Mouse (Mus musculus): ENCODE results near the gene Rpap3. TPM values are rescaled to one million over a fixed set of nuclear protein-coding genes. Genes with fewer than 3 reads are reported as not detected.

The Rpap3 gene
- polyA plus RNA-seq, 2 experiments from 2014 or later = 23.4 to 30.7 TPM

DNA sequence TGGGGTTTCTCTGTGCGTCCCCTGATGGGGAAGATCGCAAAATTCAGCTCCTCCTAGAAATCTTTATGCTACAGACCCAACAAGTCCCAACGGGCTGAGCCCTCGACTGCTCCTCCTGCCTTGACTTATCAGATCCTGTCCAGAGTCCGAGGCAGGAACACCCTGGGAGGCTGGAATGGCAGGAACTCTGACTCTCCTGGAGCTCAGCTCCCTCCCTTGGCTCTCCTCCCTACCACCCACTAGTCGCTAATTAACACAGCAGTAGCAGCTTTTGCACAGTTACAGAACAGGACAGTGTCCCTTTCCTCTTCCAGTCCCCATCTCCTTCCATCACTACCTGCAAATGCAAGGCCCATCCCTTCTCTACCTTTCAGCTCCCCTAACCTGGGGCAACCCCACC lies 24.7 kb upstream of the Rpap3 start:
- ATAC-seq = no peak

DNA sequence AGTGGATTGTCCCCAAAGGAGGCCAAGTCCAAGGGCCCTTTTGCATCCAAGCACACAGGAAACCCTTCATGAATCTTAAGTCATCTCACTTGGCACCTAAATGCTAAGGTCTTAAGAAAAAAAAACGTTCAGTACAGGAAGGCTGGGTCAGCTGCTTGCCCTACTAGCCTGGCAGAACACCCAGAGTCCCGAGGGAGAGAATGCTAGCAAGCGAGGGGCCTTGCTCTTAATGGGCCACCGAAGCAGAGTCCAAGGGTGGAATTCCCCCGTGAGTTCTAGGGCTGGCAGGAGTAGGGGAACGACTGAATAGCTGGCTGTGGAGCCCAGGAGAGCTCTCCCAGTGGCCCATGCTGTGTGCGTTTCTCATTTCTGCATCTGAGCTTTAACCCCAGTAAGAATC lies 23.2 kb upstream of the Rpap3 start:
- no peak for ATAC-seq

DNA sequence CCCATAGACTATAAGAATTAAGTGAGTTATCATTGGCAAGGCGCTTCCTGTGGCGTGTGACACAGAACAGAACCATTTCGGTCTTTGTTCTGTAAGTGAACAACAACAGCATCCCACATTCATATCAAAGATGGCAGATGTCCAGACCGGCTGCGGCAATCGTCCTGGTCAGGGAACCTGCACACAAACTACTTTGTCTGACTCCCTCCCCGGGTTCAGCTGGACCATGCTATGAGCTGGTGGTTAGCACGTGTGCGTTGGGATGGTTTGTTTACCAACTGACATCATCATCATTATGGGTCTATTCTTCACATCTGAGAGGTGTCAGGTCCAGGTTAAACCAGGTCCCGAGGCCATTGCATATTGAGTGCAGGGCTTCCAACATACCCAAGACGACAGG lies 22.8 kb upstream of the Rpap3 start:
- no peak for ATAC-seq

DNA sequence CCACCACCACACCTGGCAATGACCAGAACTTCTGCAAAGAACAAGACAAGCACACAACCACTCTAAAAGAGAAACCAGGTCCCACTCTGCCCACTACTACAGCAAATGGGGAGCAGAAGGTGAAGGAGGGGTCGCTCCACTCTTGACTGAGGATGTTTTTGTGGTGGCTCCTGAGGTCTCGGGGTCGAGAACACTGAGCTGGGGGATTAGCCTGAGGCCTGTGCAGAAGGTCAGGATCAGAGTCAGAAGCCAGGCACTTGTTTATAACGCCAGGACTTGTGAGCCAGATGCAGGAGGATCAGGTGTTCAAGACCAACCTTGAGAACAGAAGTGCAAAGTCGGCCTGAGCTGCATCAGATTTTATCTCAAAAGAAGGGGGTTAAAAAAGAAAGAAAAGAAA lies 21.9 kb upstream of the Rpap3 start:
- ATAC-seq = no peak

DNA sequence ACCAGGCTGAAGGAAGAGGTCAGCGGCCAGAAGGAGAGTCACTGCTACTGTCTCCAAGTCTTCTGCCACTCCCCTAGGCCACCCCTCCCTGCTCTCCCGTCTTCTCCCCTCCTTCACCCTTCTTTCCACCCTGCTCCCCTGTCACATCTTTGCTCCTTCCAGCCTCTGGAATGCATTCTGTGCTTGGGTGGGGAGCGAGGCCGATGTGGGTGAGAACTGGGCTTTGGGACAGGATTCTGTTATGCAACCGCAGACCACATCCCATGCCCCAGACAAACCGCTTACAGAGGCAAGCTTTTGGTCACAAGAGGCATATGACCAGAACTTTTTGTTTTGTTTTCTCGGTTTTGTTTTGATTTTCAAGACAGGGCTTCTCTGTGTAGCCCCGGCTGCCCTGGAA lies 21.4 kb upstream of the Rpap3 start:
- no peak for ATAC-seq

DNA sequence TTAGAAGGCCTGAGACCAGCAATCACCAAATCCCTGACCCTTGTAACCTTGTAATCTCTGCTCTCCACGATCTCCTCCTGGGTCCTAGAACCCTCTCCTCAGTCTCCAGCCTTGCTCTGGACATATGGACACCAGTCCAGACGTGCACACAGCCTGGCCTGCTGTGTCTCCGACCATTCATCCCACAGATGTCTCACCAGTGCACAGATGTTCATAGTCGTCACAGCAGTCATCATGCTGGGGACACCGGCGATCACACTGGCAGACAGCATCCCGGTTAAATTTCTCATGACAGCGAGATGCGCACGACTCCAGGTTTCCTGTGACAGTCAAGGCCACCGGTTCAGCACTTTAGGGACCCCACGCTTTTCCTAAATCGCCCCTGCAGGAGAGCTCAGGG lies 20.7 kb upstream of the Rpap3 start:
- ATAC-seq = no peak

DNA sequence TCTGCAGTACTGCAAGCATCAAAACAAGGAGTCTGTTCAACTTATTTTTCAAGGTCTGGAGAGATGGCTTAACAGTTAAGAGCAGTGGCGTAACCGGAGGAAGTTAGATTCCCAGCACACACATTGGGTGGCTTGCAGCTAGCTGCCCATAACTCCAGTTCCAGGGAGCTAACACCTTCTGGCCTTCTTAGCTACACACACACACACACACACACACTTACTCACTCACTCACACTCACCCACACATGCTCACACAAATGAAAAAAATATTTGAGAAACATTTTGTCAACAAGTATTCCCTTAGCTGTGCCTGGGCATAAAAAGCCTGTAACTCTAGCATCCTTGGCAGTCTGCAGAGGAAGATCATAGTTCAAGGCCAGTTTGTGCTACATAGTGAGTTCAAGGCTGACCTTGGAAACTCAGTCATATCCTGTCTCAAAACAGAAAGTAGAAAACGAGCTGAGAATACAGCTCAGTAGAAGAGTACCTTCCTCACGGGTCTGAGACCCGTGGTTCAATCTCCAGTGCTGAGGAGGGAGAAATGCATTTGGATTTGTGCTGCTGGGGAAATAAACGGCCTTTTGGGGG lies 19.7 kb upstream of the Rpap3 start:
- ATAC-seq = no peak

DNA sequence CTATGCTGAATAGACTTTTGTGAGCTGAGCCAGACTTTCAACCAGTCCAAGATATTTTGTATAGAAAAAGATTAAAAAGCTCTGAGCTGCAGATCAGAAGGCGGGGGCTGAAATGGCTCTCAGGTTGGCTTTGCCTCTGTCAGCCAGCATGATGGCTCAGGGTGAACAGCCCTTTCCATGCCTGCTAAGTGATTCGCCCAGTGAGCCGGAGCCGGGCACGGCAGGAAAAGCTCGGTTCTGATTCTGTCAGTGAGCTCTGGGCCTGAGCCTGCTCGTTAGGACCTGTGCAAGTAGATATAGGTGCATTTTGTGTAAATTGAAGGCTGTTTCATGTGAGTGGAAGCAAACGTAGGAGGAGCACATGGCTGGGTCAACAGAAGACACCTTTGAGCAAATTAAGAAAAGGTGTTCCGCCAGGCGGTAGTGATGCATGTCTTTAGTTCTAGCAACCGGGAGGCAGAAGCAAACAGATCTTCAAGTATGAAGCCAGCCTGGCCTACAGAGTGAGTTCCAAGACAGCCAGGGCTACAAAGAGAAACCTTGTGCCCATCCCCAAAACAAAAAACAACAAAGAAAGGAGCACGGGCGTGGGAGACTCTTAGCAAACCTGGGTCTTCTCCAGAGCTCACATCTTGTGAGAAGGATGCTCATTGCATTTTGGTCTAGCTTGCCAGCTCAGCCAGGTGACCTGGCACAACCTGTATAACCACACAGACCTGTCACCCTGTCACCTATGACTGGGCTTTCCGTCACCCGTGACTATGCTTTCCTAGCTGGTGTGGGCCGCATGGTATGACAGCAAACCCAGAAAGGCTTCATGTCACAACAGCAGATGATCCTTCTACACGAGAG lies 18.9 kb upstream of the Rpap3 start:
- no peak for ATAC-seq

DNA sequence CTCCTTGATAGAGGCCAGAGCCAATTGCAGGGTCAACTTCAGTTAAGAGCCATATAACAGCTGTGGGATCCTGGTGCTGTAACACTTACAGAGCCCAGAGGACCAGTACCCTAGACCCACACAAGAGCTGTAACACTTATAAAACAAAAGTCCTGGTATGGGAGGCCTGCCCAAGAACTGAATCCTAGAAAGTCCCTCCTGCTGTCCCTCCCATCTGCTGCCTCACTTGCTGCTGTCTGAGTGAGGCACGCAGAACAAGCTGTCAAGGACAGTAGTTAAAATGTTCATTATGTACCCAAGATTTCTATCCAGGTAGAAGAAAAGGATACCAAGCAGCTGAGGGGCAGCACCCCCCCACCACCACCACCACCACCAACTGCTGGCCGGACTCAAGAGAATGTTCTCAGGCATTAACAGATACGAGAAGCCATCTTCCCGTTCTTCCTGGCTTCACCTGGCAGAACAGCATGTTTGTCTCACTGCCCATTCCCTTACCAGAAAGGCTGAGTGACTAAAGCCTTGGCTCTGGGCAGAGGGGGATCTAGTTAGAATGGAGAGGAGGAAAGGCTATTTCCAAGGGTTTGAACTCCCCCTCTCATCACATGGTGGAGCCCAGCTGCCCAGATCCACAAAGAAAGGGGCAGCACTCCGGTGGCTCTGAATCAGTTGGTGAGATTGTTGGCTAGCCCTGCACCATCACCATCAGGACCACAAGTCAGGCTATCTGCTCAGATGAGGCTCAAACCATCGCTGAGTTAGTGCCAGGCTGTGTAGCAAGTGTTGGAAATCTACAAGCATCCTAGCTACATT lies 18.1 kb upstream of the Rpap3 start:
- no peak for ATAC-seq

DNA sequence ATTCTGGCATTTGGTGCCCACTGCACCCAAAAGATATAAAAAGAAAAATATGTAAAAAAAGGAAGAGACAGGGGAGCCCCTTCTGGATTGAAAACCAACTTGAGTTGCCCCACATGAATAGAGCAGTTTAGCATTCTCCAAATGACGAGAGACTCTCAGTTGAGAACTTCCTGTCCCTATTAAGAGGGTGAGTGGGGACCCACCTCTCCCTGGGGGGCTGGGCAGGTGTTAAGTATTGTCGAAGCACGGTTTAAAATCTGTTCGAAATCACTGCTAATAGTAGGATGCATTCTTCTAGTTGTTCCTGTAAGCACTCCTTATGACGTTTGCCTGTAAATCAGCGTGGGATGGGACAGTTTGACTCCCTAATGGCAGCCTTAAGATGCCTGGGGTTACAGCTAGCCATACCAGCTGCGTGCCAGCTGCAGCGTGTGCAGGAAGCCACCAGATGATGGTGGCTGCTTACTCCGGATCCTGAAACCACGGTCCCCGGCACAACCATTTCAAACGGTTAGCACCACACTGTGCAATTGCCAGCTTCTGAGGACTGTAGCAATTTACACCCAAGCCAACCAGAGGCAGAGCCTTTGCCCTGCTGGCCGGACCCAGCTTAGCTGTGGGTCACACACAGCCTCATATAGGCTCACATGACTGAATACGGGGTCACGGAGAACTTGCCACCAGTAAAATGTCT lies 15.5 kb upstream of the Rpap3 start:
- ATAC-seq = no peak

DNA sequence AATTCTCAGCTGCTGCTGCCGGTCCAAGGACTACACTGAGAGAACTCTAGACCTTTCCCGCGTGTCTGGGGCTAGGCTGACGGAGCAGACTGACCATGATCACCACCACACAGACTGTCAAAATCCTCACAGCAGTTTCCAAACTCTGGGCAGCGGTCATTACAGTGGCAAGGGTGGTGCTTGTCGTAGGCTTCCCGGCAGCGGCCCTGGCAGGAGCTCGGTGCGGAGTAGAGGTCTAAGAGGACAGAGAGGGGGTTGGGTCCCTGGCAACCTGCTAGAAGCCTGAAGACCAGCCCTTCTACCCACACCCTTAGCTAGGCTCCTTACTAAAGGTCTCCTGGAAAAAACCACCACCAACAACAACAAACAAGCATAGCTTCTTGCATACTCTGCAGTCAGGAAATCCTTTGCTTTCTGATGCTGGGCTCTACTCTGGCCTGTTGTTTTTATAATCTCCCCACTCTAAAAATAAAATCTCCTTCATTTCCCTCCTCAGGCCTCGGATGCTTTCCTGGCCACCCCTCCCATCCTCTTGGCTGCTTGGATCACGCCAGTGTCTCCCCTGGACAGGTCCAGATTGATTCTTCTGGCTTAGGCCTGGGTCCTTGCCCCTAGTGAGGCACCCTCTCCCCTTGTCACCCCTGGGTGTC lies 14.5 kb upstream of the Rpap3 start:
- no peak for ATAC-seq

DNA sequence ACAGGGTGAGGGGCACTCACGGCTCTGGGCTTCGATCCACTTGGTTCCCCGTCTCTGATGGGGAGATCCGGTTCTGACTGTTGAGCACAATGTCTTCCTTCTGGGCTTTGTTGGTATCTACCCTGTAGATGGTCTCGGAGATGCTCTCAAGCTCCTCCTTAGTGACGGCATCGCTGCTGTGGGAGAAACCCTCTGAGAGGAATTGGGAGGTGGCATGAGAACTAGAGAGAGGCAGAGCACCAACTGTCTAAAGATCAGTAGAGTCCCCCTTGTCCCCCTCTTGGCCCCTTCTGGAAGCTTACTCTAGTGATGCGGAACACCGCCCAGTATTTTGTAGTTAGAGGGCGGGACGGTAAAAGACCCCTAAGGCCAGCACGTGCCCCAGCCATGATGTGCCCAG lies 13.9 kb upstream of the Rpap3 start:
- no peak for ATAC-seq

DNA sequence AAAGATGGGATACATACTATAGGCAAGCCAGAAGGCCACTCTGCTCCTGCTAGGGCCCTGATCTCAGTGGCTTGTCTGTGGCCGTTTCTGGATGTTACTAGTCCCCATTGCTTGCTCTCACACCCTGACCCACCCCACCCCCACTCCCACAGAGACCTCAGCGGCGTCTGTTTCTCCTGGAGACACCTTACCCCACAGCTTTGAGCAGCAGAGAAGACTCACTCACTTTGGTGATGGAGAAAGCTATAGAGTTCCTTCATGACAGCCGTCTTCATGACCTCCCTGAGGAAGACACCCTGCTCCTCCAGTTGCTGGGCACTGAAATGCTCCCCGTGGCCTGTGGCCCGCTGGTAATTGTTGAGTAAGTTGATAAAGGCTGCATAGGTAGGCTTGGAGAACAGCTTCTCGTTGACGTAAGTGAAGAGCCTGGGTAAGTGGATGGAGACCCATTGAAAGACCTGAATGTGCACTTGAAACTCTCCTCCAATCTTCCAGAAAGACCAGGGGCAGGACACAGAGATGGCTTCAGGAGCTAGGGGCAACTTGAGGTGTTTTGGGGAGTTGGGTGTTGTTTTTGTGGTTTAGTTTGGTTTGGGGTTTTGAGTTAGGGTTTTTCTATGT lies 13.0 kb upstream of the Rpap3 start:
- ATAC-seq = no peak

DNA sequence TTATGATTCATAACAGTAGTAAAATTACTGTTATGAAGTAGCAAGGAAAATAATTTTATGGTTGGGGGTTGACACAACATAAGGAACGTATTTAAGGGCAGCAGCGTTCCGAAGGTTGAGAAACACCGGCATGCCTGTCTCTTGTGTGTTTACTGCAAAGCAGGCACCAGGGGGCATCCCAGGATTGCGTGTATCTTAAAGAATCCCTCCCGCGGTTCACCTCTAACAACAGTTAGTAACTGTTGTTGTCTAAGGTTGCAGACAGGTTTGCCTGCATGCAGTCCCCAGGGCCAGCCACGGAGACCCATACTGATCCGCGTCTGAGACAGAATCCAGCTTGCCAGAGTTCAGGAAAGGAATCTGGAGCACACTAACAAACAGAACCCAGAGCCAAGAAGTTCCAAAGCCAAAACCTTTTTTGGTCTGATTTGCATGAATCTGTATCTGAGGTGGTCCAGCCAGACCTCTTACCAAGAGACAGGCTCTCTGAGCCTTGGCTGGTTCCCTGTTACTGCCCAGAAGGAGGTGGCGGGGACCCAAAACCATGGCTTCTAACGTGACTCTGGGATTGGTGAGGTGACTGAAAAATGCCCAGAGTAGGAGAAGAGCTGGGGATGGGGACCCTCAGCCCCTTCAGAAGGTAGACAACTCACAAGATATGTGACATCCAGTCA lies 12.4 kb upstream of the Rpap3 start:
- peak; percentile 75 for ATAC-seq

DNA sequence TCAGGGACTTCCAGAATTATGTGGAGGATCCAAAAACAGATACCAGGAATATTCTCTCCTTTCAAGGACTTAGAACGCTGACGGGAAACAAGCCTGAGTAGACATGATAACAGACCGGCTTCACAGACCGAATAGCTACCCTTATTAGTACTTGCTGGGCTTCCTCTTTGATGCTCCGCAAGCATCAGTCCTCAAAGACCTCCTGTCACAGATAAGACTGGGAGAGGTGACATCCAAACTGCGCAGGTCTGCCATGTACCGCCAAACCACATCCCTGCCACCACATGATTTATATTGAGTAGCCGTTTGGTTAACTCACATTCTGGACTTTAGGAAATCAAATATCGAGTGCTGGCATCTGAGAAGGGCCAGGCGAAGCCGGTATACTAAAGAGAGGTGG lies 11.2 kb upstream of the Rpap3 start:
- no peak for ATAC-seq

DNA sequence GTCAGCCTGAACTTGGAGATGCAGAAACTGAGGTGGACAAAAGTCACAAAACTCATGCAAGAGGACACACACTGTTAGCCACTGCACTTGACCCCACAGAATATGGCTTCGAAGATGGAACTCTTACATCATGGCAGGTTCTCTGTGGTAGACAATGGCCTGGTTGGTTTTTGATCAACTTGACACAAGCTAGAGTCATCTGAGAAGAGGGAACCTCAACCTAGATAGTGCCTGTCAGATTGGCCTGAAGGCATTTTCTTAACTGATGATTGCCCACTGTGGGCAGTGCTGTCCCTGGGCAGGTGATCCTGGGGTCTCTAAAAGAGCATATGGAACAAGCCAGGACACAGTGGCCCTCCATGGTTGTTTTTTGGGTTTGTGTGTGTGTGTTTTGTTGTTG lies 10.1 kb upstream of the Rpap3 start:
- ATAC-seq = no peak

DNA sequence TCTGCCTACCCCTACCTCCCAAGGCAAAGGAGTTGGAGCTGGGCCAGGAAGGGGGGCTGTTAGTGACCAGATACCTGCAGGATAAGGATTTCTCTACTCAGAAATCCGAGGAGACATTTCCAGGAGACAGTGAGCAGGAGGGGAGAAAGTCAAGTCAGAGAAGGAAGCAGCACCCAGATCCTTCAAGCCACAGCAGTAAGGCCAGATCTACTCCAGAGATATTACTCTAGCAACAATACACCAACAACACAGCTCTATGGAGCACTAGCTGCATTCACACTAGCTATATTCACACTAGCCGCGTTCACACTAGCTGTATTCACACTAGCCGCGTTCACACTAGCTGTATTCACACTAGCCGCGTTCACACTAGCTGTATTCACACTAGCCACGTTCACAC lies 9.5 kb upstream of the Rpap3 start:
- no peak for ATAC-seq

DNA sequence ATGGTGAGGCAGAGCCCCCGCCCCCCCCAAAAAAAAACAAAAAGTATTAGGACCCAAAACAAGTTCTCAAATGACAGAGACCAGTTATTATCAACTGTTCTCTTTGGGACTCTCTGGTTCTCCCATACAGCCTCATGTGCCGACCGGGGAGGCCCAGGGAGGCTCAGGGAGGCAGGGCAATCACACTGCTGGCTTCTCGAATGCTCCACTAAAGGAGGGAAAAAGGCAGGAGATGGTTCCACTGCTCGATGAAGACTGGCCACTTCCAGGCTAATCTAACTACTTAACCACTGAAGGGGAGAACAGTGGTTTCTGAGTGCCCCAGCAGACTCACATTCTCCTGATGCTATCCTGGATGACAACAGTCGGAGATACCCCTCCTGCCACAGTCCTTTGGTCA lies 6.9 kb upstream of the Rpap3 start:
- no peak for ATAC-seq

DNA sequence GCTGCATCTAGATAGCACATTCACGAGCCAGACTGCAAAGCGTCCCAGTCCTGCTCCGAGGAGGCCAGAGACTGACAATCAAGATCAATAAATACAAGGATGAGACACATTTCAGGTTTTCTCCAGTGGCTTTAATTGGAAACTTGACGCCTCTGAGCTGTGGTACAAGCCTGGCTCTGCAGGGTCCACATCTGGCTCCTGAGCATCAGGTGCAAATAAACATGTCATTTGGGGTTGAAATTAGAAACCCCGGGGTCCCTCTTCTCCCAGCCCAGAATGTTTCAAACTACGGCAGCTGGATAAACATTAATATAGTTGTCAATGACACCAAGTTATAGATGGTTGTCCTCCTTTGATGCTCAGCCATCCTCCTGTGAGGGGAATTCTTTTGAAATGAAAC lies 5.3 kb upstream of the Rpap3 start:
- no peak for ATAC-seq

DNA sequence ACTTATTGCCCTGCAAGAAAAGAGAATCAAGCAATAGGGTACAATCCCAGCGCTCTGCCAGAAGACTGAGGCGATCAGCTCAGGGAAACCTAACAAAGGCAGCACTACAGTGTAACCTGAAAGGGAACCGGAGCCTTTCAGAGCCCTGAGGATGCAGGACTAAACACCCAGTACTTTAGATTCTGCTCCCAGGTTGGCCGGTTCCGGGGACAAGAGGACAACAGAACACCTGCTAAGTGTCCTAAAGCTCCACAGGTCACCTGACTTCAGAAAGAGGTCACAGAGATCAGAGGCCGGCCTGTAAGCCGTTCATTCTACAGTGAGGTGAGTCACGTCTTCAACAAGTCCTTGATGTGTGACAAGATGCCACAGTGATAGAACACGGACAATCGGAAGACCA lies 9.0 kb downstream of the Rpap3 start:
- ATAC-seq = no peak

DNA sequence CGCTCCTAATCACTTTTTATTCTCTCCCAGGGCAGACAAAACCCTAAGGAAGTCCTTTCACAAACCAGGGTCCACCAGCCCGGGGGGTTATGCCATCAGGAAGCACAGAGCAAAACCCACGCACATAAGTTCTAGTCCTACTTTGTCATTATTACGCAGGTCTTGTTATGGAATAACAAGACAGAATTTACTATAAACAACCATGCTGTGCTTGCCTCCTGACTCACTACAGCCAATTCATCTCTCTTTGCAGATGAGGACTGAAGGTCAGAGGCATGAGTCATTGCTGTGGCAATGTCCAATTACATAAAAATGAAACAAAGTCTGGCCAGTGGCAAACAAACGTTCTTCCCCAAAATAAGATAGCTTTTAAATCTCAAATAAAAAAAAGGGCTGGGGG lies 12.2 kb downstream of the Rpap3 start:
- no peak for ATAC-seq

DNA sequence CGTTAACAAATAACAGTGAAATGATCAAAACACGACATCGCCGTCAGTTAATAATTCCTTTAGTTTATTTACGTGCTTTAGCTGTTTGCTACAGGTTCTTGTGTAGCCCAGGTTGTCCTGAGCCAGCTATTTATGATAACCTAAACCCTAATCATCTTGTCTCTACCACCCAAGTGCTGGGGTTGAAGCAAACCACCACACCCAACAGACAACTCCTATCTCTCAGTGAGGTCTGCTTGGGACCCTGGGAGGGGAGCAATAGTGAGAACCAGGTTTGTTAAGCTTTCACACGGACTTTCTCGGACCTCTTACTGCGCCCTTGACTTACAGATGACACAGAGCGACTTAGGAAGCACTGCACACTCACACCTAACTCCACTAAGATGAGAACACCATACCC lies 21.5 kb downstream of the Rpap3 start:
- ATAC-seq = no peak

Data from activated CD4-positive, CD25-positive, alpha-beta regulatory T cell, adult 4 months (primary cell).